Mouse (Mus musculus) ES-Bruce4 (cell line): Measurements from ENCODE around the gene Gm4869.

Experiments
- CTCF ChIP-seq: IDR thresholded peaks from one replicate; pipeline ENCODE4 v1.8.1; 2011; ENCODE audit warnings: low read depth, low read length
- EP300 ChIP-seq: IDR thresholded peaks from 2 replicates; pipeline ENCODE4 v1.6.1; 2011; ENCODE audit warnings: low read depth, low read length; ENCODE audit not compliant: insufficient read depth
- POLR2A ChIP-seq: IDR thresholded peaks from one replicate; pipeline ENCODE4 v1.8.1; 2011; ENCODE audit warnings: low read length; ENCODE audit not compliant: insufficient read depth

DNA sequence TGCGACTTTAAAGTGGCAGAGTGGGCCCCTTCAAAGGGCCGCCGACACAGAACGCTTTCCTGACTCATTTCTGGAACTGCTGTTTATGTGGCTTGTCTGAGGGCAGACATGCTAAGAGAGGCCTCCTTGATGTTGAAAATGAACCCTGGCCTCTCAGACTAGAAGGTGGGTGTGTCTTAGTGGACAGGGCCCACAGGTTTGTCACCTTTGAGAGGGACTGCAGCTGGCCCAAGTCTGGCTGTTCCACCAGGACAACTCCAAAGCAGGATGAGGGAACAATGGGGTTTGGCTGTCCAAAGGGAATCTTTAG lies 72.4 kb downstream of the Gm4869 start:
- no peak for TF ChIP-seq CTCF
- TF ChIP-seq POLR2A, result no peak
- TF ChIP-seq EP300, result no peak
